Mouse (Mus musculus): ENCODE measurements at regions not wholly inside any gene's neighbourhood (a gene's known extent, or its start where the extent isn't known, plus 50 kb on each side); places are given as distances from the start of the nearest gene placed in this dataset.
A peak's percentile ranks its signal among the peaks of the same experiment; 100 is the strongest.

- no peak for ATAC-seq (ENCODE audit: poor library complexity, severe bottlenecking)
These were observed 1956.5 kb upstream of the Lrrc6 start for GRCm38 (mm10) chr15:68457239-68457638.

- no peak for ATAC-seq (ENCODE audit: poor library complexity, severe bottlenecking)
These were observed 1951.3 kb upstream of the Lrrc6 start for GRCm38 (mm10) chr15:68451971-68452370.

GRCm38 (mm10) chr15:68445341-68445740, 1944.6 kb upstream of the Lrrc6 start:
- ATAC-seq (ENCODE audit: poor library complexity, severe bottlenecking): no peak

- no peak for ATAC-seq (ENCODE audit: poor library complexity, severe bottlenecking)
These were observed 1939.9 kb upstream of the Lrrc6 start for GRCm38 (mm10) chr15:68440636-68441035.

GRCm38 (mm10) chr15:68435961-68436360, 1935.3 kb upstream of the Lrrc6 start:
- ATAC-seq (ENCODE audit: poor library complexity, severe bottlenecking): no peak

- no peak for ATAC-seq (ENCODE audit: poor library complexity, severe bottlenecking)
These were observed 1930.5 kb upstream of the Lrrc6 start for GRCm38 (mm10) chr15:68431251-68431650.

- ATAC-seq (ENCODE audit: poor library complexity, severe bottlenecking): no peak
These were observed 1929.8 kb upstream of the Lrrc6 start for GRCm38 (mm10) chr15:68430486-68430885.

GRCm38 (mm10) chr15:68428444-68429228, 1927.9 kb upstream of the Lrrc6 start:
- peak; percentile 49; the same call in 1 of the 2 replicates for ATAC-seq (ENCODE audit: poor library complexity, severe bottlenecking)

GRCm38 (mm10) chr15:68417142-68417541, 1916.4 kb upstream of the Lrrc6 start:
- no peak for ATAC-seq (ENCODE audit: poor library complexity, severe bottlenecking)

- peak; percentile 51 for ATAC-seq (ENCODE audit: poor library complexity, severe bottlenecking)
These were observed 1914.8 kb upstream of the Lrrc6 start for GRCm38 (mm10) chr15:68415401-68415925.

- no peak for ATAC-seq (ENCODE audit: poor library complexity, severe bottlenecking)
These were observed 1913.3 kb upstream of the Lrrc6 start for GRCm38 (mm10) chr15:68414047-68414446.

GRCm38 (mm10) chr15:68412697-68413096, 1912.0 kb upstream of the Lrrc6 start:
- ATAC-seq (ENCODE audit: poor library complexity, severe bottlenecking): no peak

GRCm38 (mm10) chr15:68412156-68412555, 1911.4 kb upstream of the Lrrc6 start:
- ATAC-seq (ENCODE audit: poor library complexity, severe bottlenecking): no peak

- no peak for ATAC-seq (ENCODE audit: poor library complexity, severe bottlenecking)
These were observed 1902.9 kb upstream of the Lrrc6 start for GRCm38 (mm10) chr15:68403554-68404070.

GRCm38 (mm10) chr15:68401726-68402125, 1901.0 kb upstream of the Lrrc6 start:
- ATAC-seq (ENCODE audit: poor library complexity, severe bottlenecking): no peak

GRCm38 (mm10) chr15:68401006-68401405, 1900.3 kb upstream of the Lrrc6 start:
- no peak for ATAC-seq (ENCODE audit: poor library complexity, severe bottlenecking)

GRCm38 (mm10) chr15:68396566-68396965, 1895.9 kb upstream of the Lrrc6 start:
- ATAC-seq (ENCODE audit: poor library complexity, severe bottlenecking): no peak

- ATAC-seq (ENCODE audit: poor library complexity, severe bottlenecking): peak; percentile 59; the same call in 1 of the 2 replicates
These were observed 1894.0 kb upstream of the Lrrc6 start for GRCm38 (mm10) chr15:68394749-68395148.

GRCm38 (mm10) chr15:68394157-68394556, 1893.4 kb upstream of the Lrrc6 start:
- no peak for ATAC-seq (ENCODE audit: poor library complexity, severe bottlenecking)

- ATAC-seq (ENCODE audit: poor library complexity, severe bottlenecking): no peak
These were observed 1891.0 kb upstream of the Lrrc6 start for GRCm38 (mm10) chr15:68391737-68392136.

GRCm38 (mm10) chr15:68389855-68390254, 1889.1 kb upstream of the Lrrc6 start:
- ATAC-seq (ENCODE audit: poor library complexity, severe bottlenecking): no peak

- ATAC-seq (ENCODE audit: poor library complexity, severe bottlenecking): no peak
These were observed 1886.8 kb upstream of the Lrrc6 start for GRCm38 (mm10) chr15:68387349-68388065.

Data from megakaryocyte, adult 5-6 weeks (primary cell).